12 mouse cellular contexts compared by ENCODE assay signal in genomic region chr7:107455118-107455521, GRCm38 (mm10).
DNase-seq lines count a peak whose midpoint lies in the region; ATAC-seq and TF ChIP-seq lines count a peak whose summit lies in the region.
"Had no signal": no experiment of that assay in that cellular context is flagged by ENCODE, and none has a peak within 500 bp of the region (broad histone marks: within the 10 kb centered on the region; RNA-seq: fewer than 3 reads in every experiment).

No protein-coding gene starts in this region.

- H3K4me3 ChIP-seq in intestine, embryonic 15.5 days (replicated peaks): no peak overlapping the region
- no peak overlapping the region for H3K4me3 ChIP-seq in intestine, postnatal 0 days (ENCODE audit: low read depth, low read length)
- no peak overlapping the region for H3K4me3 ChIP-seq in kidney, embryonic 14.5 days (ENCODE audit: low read length)
- no peak overlapping the region for H3K4me3 ChIP-seq in stomach, embryonic 16.5 days (replicated peaks; ENCODE audit: low read length)
- H3K4me3 ChIP-seq: heart, embryonic 12.5 days; layer of hippocampus, adult 2 months; lung, embryonic 15.5 days had no signal

- TF ChIP-seq CTCF in intestine, postnatal 0 days (IDR thresholded peaks at IDR 0.05; ENCODE audit: low read depth): no peak

- no peaks in the 10 kb centered on the region for H3K9me3 ChIP-seq in intestine, embryonic 15.5 days
- no peaks in the 10 kb centered on the region for H3K9me3 ChIP-seq in intestine, postnatal 0 days (ENCODE audit: control insufficient read depth)
- H3K9me3 ChIP-seq in kidney, embryonic 14.5 days (ENCODE audit: control insufficient read depth, low read length): no peaks in the 10 kb centered on the region
- no peaks in the 10 kb centered on the region for H3K9me3 ChIP-seq in stomach, embryonic 16.5 days (replicated peaks; ENCODE audit: control insufficient read depth, low read length)
- H3K9me3 ChIP-seq: heart, embryonic 12.5 days; lung, embryonic 15.5 days had no signal

- ATAC-seq in intestine, embryonic 15.5 days: peak; percentile 58
- no peak for ATAC-seq in intestine, postnatal 0 days
- peak; percentile 83 for ATAC-seq in kidney, embryonic 14.5 days (ENCODE audit: low FRiP score, low TSS enrichment)
- peak; percentile 40; the same call in 1 of the 2 replicates for ATAC-seq in stomach, embryonic 16.5 days (ENCODE audit: insufficient read depth, low FRiP score)

- H3K27me3 ChIP-seq in intestine, embryonic 15.5 days (replicated peaks): no peaks in the 10 kb centered on the region
- no peaks in the 10 kb centered on the region for H3K27me3 ChIP-seq in intestine, postnatal 0 days (replicated peaks; ENCODE audit: control insufficient read depth, insufficient read depth, low read length)
- no peaks in the 10 kb centered on the region for H3K27me3 ChIP-seq in kidney, embryonic 14.5 days (ENCODE audit: control insufficient read depth, insufficient read depth, low read length)
- no peaks in the 10 kb centered on the region for H3K27me3 ChIP-seq in stomach, embryonic 16.5 days (ENCODE audit: control insufficient read depth, insufficient read depth, low read length)
- H3K27me3 ChIP-seq: heart, embryonic 12.5 days; lung, embryonic 15.5 days had no signal

- H3K36me3 ChIP-seq in intestine, embryonic 15.5 days: no peaks in the 10 kb centered on the region
- H3K36me3 ChIP-seq in intestine, postnatal 0 days (ENCODE audit: control insufficient read depth, insufficient read depth): no peaks in the 10 kb centered on the region
- H3K36me3 ChIP-seq in kidney, embryonic 14.5 days (ENCODE audit: control insufficient read depth, insufficient read depth, low read length): no peaks in the 10 kb centered on the region
- H3K36me3 ChIP-seq in stomach, embryonic 16.5 days (ENCODE audit: control insufficient read depth, insufficient read depth, low read length): no peaks in the 10 kb centered on the region
- H3K36me3 ChIP-seq: heart, embryonic 12.5 days; lung, embryonic 15.5 days had no signal

- 36% methylated on average over 5 of the region's 5 CpGs for WGBS in intestine, embryonic 15.5 days
- 51% methylated on average over 5 of the region's 5 CpGs for WGBS in intestine, postnatal 0 days
- whole genome bisulfite sequencing in kidney, embryonic 14.5 days: 18% methylated on average over 5 of the region's 5 CpGs
- WGBS in stomach, embryonic 16.5 days: 39% methylated on average over 5 of the region's 5 CpGs

- peak; percentile 2 for DNase-seq in ovary, postnatal 14 days (ENCODE audit: low spot score)
- no peak for DNase-seq in ovary, adult 18-20 months (ENCODE audit: low spot score)
- no peak for DNase-seq in adrenal gland, adult 8-10 months
- no peak for DNase-seq in frontal cortex, postnatal 25 days (ENCODE audit: low spot score in 2 of 2)
- DNase-seq: adrenal gland, adult 2 months had no signal

- H3K4me2 ChIP-seq in intestine, embryonic 15.5 days (replicated peaks): no peak overlapping the region
- no peak overlapping the region for H3K4me2 ChIP-seq in intestine, postnatal 0 days (replicated peaks; ENCODE audit: low read depth)
- H3K4me2 ChIP-seq in kidney, embryonic 14.5 days (replicated peaks; ENCODE audit: low read depth, low read length): no peak overlapping the region
- H3K4me2 ChIP-seq in stomach, embryonic 16.5 days (ENCODE audit: low read depth, low read length): no peak overlapping the region
- H3K4me2 ChIP-seq: heart, embryonic 12.5 days; lung, embryonic 15.5 days had no signal

- H3K27ac ChIP-seq in intestine, embryonic 15.5 days: no peak overlapping the region
- H3K27ac ChIP-seq in intestine, postnatal 0 days (ENCODE audit: low read depth, low read length): no peak overlapping the region
- no peak overlapping the region for H3K27ac ChIP-seq in kidney, embryonic 14.5 days (ENCODE audit: low read depth, low read length)
- no peak overlapping the region for H3K27ac ChIP-seq in stomach, embryonic 16.5 days (ENCODE audit: low read length)
- H3K27ac ChIP-seq: layer of hippocampus, adult 2 months; lung, embryonic 15.5 days had no signal

- no peaks in the 10 kb centered on the region for H3K4me1 ChIP-seq in intestine, embryonic 15.5 days (replicated peaks)
- no peaks in the 10 kb centered on the region for H3K4me1 ChIP-seq in intestine, postnatal 0 days (replicated peaks; ENCODE audit: control insufficient read depth, insufficient read depth, low read length)
- H3K4me1 ChIP-seq in kidney, embryonic 14.5 days (ENCODE audit: control insufficient read depth, insufficient read depth, low read length): peaks cover 5% of the 10 kb centered on the region; the same call in 1 of the 2 replicates
- no peaks in the 10 kb centered on the region for H3K4me1 ChIP-seq in stomach, embryonic 16.5 days (ENCODE audit: control insufficient read depth, insufficient read depth, low read length)
- H3K4me1 ChIP-seq: heart, embryonic 12.5 days; lung, embryonic 15.5 days had no signal

- H3K9ac ChIP-seq in intestine, embryonic 15.5 days: no peak overlapping the region
- no peak overlapping the region for H3K9ac ChIP-seq in intestine, postnatal 0 days (ENCODE audit: low read depth, low read length)
- no peak overlapping the region for H3K9ac ChIP-seq in kidney, embryonic 14.5 days (ENCODE audit: low read depth, low read length)
- no peak overlapping the region for H3K9ac ChIP-seq in stomach, embryonic 16.5 days (ENCODE audit: low read length)
- H3K9ac ChIP-seq: heart, embryonic 12.5 days; lung, embryonic 15.5 days had no signal
